In genomic region chr15:81951159-81951558, GRCm38 (mm10) we compare ENCODE assay signal across 30 mouse cellular contexts. TPM values are rescaled to one million over a fixed set of nuclear protein-coding genes. Genes with fewer than 3 reads are reported as not detected.
DNase-seq lines count a peak whose midpoint lies in the region; ATAC-seq and TF ChIP-seq lines count a peak whose summit lies in the region.
"Had no signal": no experiment of that assay in that cellular context is flagged by ENCODE, and none has a peak within 500 bp of the region (broad histone marks: within the 10 kb centered on the region; RNA-seq: fewer than 3 reads in every experiment).

No protein-coding gene starts in this region.

- no peak overlapping the region for H3K4me2 ChIP-seq in midbrain, embryonic 13.5 days (replicated peaks)
- H3K4me2 ChIP-seq in midbrain, embryonic 11.5 days: no peak overlapping the region
- H3K4me2 ChIP-seq: embryonic facial prominence, embryonic 15.5 days; heart, embryonic 11.5 days; heart, embryonic 15.5 days had no signal

- 0 out of 2 replicates have a peak, but pooled peaks have one; percentile 9 for TF ChIP-seq CTCF in kidney, adult 2 months (conservative IDR thresholded peaks at IDR 0.05; ENCODE audit: insufficient read depth, insufficient read length, low read depth, low read length)

- no peak overlapping the region for H3K27ac ChIP-seq in heart, embryonic 10.5 days
- no peak overlapping the region for H3K27ac ChIP-seq in kidney, adult 2 months (ENCODE audit: insufficient read depth, low read depth, low read length)
- no peak overlapping the region for H3K27ac ChIP-seq in midbrain, embryonic 13.5 days
- no peak overlapping the region for H3K27ac ChIP-seq in midbrain, embryonic 11.5 days (ENCODE audit: low read depth, low read length)
- H3K27ac ChIP-seq: embryonic facial prominence, embryonic 15.5 days; forebrain, embryonic 10.5 days; heart, embryonic 15.5 days; hindbrain, embryonic 10.5 days had no signal

- H3K9ac ChIP-seq in midbrain, embryonic 13.5 days (replicated peaks): no peak overlapping the region
- H3K9ac ChIP-seq in midbrain, embryonic 11.5 days (ENCODE audit: low read length): no peak overlapping the region
- H3K9ac ChIP-seq: embryonic facial prominence, embryonic 15.5 days; heart, embryonic 15.5 days had no signal

- H3K9me3 ChIP-seq in heart, embryonic 10.5 days: no peaks in the 10 kb centered on the region
- no peaks in the 10 kb centered on the region for H3K9me3 ChIP-seq in midbrain, embryonic 13.5 days
- no peaks in the 10 kb centered on the region for H3K9me3 ChIP-seq in midbrain, embryonic 11.5 days (ENCODE audit: control insufficient read depth, low read length)
- H3K9me3 ChIP-seq: embryonic facial prominence, embryonic 15.5 days; forebrain, embryonic 10.5 days; heart, embryonic 15.5 days; hindbrain, embryonic 10.5 days had no signal

- peak; percentile 21 for DNase-seq in cerebellum, adult 9-11 months
- peak; percentile 73 for DNase-seq in heart, embryonic 10.5 days (ENCODE audit: low spot score)
- no peak for DNase-seq in heart, postnatal 36 days
- DNase-seq in kidney, adult 2 months: no peak
- no peak for DNase-seq in kidney, postnatal 10 days
- DNase-seq in midbrain, embryonic 11.5 days (ENCODE audit: low spot score, missing footprints): no peak
- DNase-seq: adrenal gland, postnatal 10 days; cerebellum, adult 18-20 months; cerebellum, postnatal 10 days; embryo, embryonic 11 days; gastrocnemius, postnatal 25 days; heart, postnatal 14 days had no signal

- no peak overlapping the region for H3K4me3 ChIP-seq in heart, embryonic 10.5 days
- no peak overlapping the region for H3K4me3 ChIP-seq in kidney, adult 2 months (ENCODE audit: insufficient read depth, low read depth, low read length)
- H3K4me3 ChIP-seq in midbrain, embryonic 13.5 days (replicated peaks): no peak overlapping the region
- H3K4me3 ChIP-seq in midbrain, embryonic 11.5 days (ENCODE audit: low read depth, low read length): no peak overlapping the region
- H3K4me3 ChIP-seq: embryonic facial prominence, embryonic 15.5 days; erythroblast, embryonic 14.5 days; forebrain, embryonic 10.5 days; heart, embryonic 15.5 days; hindbrain, embryonic 10.5 days had no signal

- peaks cover 14% of the 10 kb centered on the region for H3K4me1 ChIP-seq in heart, embryonic 10.5 days
- H3K4me1 ChIP-seq in kidney, adult 2 months (ENCODE audit: control insufficient read depth, insufficient read depth, low read length): no peaks in the 10 kb centered on the region; the same call in 1 of the 2 replicates
- H3K4me1 ChIP-seq in midbrain, embryonic 13.5 days (replicated peaks): no peaks in the 10 kb centered on the region
- H3K4me1 ChIP-seq in midbrain, embryonic 11.5 days (ENCODE audit: control insufficient read depth, insufficient read depth, low read length): no peaks in the 10 kb centered on the region
- H3K4me1 ChIP-seq: heart, embryonic 15.5 days had no signal

- 89% methylated on average over 9 of the region's 9 CpGs for WGBS in heart, embryonic 10.5 days
- 84% methylated on average over 9 of the region's 9 CpGs for WGBS in kidney, adult 2 months
- WGBS in midbrain, embryonic 13.5 days: 84% methylated on average over 9 of the region's 9 CpGs
- WGBS in midbrain, embryonic 11.5 days: 90% methylated on average over 9 of the region's 9 CpGs

- no peak for ATAC-seq in cerebellum, adult (ENCODE audit: insufficient number of reproducible peaks, low FRiP score, low TSS enrichment)
- ATAC-seq in midbrain, embryonic 13.5 days: peak; percentile 32; the same call in 1 of the 2 replicates
- ATAC-seq in midbrain, embryonic 11.5 days (ENCODE audit: low FRiP score): no peak
- ATAC-seq: forebrain, embryonic 16.5 days; intestine, embryonic 16.5 days had no signal

- intact Hi-C loops in heart, postnatal 36 days (cut with DNase I): loop anchor here (10.0 kb wide), 1 partner anchor 284 kb away; no protein-coding TSS in a partner anchor

- 0 out of 2 replicates have a peak, but pooled peaks cover 3% of the 10 kb centered on the region for H3K27me3 ChIP-seq in heart, embryonic 10.5 days (ENCODE audit: insufficient read depth, poor library complexity, severe bottlenecking)
- H3K27me3 ChIP-seq in kidney, adult 2 months (replicated peaks; ENCODE audit: control insufficient read depth, insufficient read depth, low read length): no peaks in the 10 kb centered on the region
- no peaks in the 10 kb centered on the region for H3K27me3 ChIP-seq in midbrain, embryonic 13.5 days
- no peaks in the 10 kb centered on the region for H3K27me3 ChIP-seq in midbrain, embryonic 11.5 days (ENCODE audit: control insufficient read depth, insufficient read depth, low read length)
- H3K27me3 ChIP-seq: embryonic facial prominence, embryonic 15.5 days; heart, embryonic 15.5 days had no signal

- no peak for TF ChIP-seq POLR2A in kidney, adult 2 months (IDR thresholded peaks at IDR 0.05; ENCODE audit: low read depth, low read length)

- H3K36me3 ChIP-seq in heart, embryonic 10.5 days: peaks cover 24% of the 10 kb centered on the region
- H3K36me3 ChIP-seq in kidney, adult 2 months (ENCODE audit: control insufficient read depth, insufficient read depth, low read length): no peaks in the 10 kb centered on the region; the same call in 1 of the 2 replicates
- H3K36me3 ChIP-seq in midbrain, embryonic 13.5 days: peaks cover 74% of the 10 kb centered on the region
- peaks cover 3% of the 10 kb centered on the region; the same call in 1 of the 2 replicates for H3K36me3 ChIP-seq in midbrain, embryonic 11.5 days (ENCODE audit: control insufficient read depth, insufficient read depth, low read length)

RNA-seq across cellular contexts. Expression of gene Pmm1, which starts 9.6 kb away (rescaled TPM):
- 24.0 and 28.6 TPM in 2 replicates for polyA plus RNA-seq in heart, embryonic 10.5 days (2016; fragmentation: Nextera tagmentation; extraction: Ambion mirVana)
- total RNA-seq in heart, postnatal 36 days (2021): 10 to 100 TPM; 24.8 to 26.0 TPM
- polyA plus RNA-seq in kidney, adult 2 months (2012; rRNA removed): 50.7 and 51.4 TPM in 2 replicates
- 40.5 and 41.2 TPM in 2 replicates for polyA plus RNA-seq in midbrain, embryonic 13.5 days (2015; fragmentation: Nextera tagmentation; extraction: Ambion mirVana)
- 26.9 and 29.8 TPM in 2 replicates for polyA plus RNA-seq in midbrain, embryonic 11.5 days (2014; fragmentation: Nextera tagmentation; extraction: Ambion mirVana)

RNA-seq across cellular contexts. Expression of gene Csdc2, which starts 14.6 kb away (rescaled TPM):
- polyA plus RNA-seq in heart, embryonic 10.5 days (2016; fragmentation: Nextera tagmentation; extraction: Ambion mirVana): 6.4 and 7.4 TPM in 2 replicates
- 10 to 100 TPM; 72.5 to 86.4 TPM for total RNA-seq in heart, postnatal 36 days (2021)
- polyA plus RNA-seq in kidney, adult 2 months (2012; rRNA removed): 5.6 and 6.0 TPM in 2 replicates
- polyA plus RNA-seq in midbrain, embryonic 13.5 days (2015; fragmentation: Nextera tagmentation; extraction: Ambion mirVana): 96.4 and 102 TPM in 2 replicates
- polyA plus RNA-seq in midbrain, embryonic 11.5 days (2014; fragmentation: Nextera tagmentation; extraction: Ambion mirVana): 18.0 and 18.9 TPM in 2 replicates
- total RNA-seq: common myeloid progenitor, adult 5-6 weeks; granulocyte monocyte progenitor cell, adult 5-6 weeks; MEL had no signal
- polyA plus RNA-seq: erythroblast, embryonic 14.5 days had no signal

RNA-seq across cellular contexts. Expression of gene Polr3h, which starts 25.1 kb away (rescaled TPM):
- 108 and 120 TPM in 2 replicates for polyA plus RNA-seq in heart, embryonic 10.5 days (2016; fragmentation: Nextera tagmentation; extraction: Ambion mirVana)
- 10 to 100 TPM in 1 of 2 experiments, 1 to 10 TPM in 1; 9.0 to 10.6 TPM for total RNA-seq in heart, postnatal 36 days (2021)
- polyA plus RNA-seq in kidney, adult 2 months (2012; rRNA removed): 16.1 and 20.2 TPM in 2 replicates
- 69.7 and 70.1 TPM in 2 replicates for polyA plus RNA-seq in midbrain, embryonic 13.5 days (2015; fragmentation: Nextera tagmentation; extraction: Ambion mirVana)
- 66.9 and 75.6 TPM in 2 replicates for polyA plus RNA-seq in midbrain, embryonic 11.5 days (2014; fragmentation: Nextera tagmentation; extraction: Ambion mirVana)

RNA-seq across cellular contexts. Expression of gene 1700029P11Rik, which starts 29.2 kb away (rescaled TPM):
- not detected in 2 replicates for polyA plus RNA-seq in heart, embryonic 10.5 days (2016; fragmentation: Nextera tagmentation; extraction: Ambion mirVana)
- not detected for total RNA-seq in heart, postnatal 36 days (2021)
- 0.08 and 0.15 TPM in 2 replicates for polyA plus RNA-seq in kidney, adult 2 months (2012; rRNA removed)
- polyA plus RNA-seq in midbrain, embryonic 13.5 days (2015; fragmentation: Nextera tagmentation; extraction: Ambion mirVana): not detected in 2 replicates
- polyA plus RNA-seq in midbrain, embryonic 11.5 days (2014; fragmentation: Nextera tagmentation; extraction: Ambion mirVana): not detected in 2 replicates
- total RNA-seq: adrenal gland, postnatal 10 days; adrenal gland, postnatal 4 days; common myeloid progenitor, adult 5-6 weeks; gastrocnemius, postnatal 25 days; granulocyte monocyte progenitor cell, adult 5-6 weeks; heart, postnatal 14 days; MEL had no signal
- polyA plus RNA-seq: brain, embryonic 14.5 days; C2C12; embryonic facial prominence, embryonic 11.5 days; embryonic facial prominence, embryonic 15.5 days; erythroblast, embryonic 14.5 days; forebrain, embryonic 10.5 days; forebrain, embryonic 16.5 days; frontal cortex, adult 2 months; heart, embryonic 11.5 days; heart, embryonic 15.5 days; hindbrain, embryonic 10.5 days; intestine, embryonic 16.5 days had no signal

RNA-seq across cellular contexts. Expression of gene Xrcc6, which starts 36.5 kb away (rescaled TPM):
- 98.6 and 99.8 TPM in 2 replicates for polyA plus RNA-seq in heart, embryonic 10.5 days (2016; fragmentation: Nextera tagmentation; extraction: Ambion mirVana)
- 10 to 100 TPM; 25.0 to 26.5 TPM for total RNA-seq in heart, postnatal 36 days (2021)
- polyA plus RNA-seq in kidney, adult 2 months (2012; rRNA removed): 15.6 and 22.1 TPM in 2 replicates
- 42.8 and 46.0 TPM in 2 replicates for polyA plus RNA-seq in midbrain, embryonic 13.5 days (2015; fragmentation: Nextera tagmentation; extraction: Ambion mirVana)
- polyA plus RNA-seq in midbrain, embryonic 11.5 days (2014; fragmentation: Nextera tagmentation; extraction: Ambion mirVana): 58.4 and 62.2 TPM in 2 replicates

Comparison
In these comparisons a context has a peak if more than half of its experiments do, and no peak if none do; other contexts are left out.
1. DNase-seq: peak in cerebellum, adult 9-11 months (single experiment) and heart, embryonic 10.5 days (single experiment); none in heart, postnatal 36 days (0 of 2), kidney, adult 2 months (single experiment), kidney, postnatal 10 days (single experiment) and midbrain, embryonic 11.5 days (single experiment).